Mouse (Mus musculus): ENCODE results near the gene Vgll2.

- no peak for TF ChIP-seq CTCF (IDR thresholded peaks at IDR 0.05; ENCODE audit: low read depth, low read length)
- TF ChIP-seq POLR2A (IDR thresholded peaks at IDR 0.05; ENCODE audit: insufficient read depth, low read length) = no peak
These were observed 39.9 kb upstream of the Vgll2 start for GRCm38 (mm10) chr10:51982395-51982794.
